Mouse (Mus musculus): ENCODE measurements around the gene Gm20850.
"Not testable (repeated sequence)": the region's sequence is repeated elsewhere in the genome, so short reads cannot be mapped to it uniquely, and the experiment has no call there.

The Gm20850 gene

DNA sequence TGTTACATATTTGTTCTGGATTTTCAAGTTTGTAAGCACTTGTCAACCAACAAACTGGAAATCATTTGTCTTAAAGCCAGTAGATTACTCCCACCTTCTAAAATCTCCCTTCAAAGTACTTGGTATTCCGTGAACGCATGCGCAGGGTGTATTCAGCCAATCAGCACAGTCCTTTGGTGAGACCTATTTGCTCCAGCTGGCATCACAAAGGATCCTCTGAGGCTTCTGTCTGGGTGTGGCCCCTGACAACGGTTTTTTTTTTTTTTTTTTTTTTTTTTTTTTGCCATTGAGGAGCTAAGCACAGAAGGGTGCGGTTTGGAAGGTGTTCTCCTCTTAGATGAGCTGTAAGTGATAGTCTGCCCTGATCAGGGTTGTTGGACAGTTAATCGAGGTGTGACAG, at the start of gene Gm20850:
Gene Gm20850, plus strand, starts transcription at position 301 of the 400 bp plus-strand sequence.
- DNase-seq (ENCODE audit: low read depth, low spot score) = not testable (repeated sequence)
